Comparison of ENCODE assay signal across 22 mouse cellular contexts in the genomic region with DNA sequence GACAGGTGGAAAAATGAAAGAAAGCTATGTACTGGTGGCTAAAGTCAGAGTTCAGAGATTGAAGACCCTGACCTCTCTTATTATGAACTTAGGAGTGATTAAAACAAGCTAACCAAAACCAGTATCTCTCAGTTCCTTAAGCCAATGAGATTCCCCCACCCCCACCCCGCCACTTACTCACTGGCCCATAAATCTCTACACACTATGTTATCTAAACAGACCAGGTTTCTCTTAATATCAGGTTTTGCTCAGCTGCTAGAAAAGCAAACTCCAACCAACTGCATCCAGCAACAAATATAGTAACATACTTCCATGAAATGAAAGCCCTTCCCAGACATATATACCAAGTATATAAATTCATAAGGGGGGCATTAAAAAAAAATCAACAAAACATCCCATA.
DNase-seq lines count a peak whose midpoint lies in the region; ATAC-seq and TF ChIP-seq lines count a peak whose summit lies in the region.
"Had no signal": no experiment of that assay in that cellular context is flagged by ENCODE, and none has a peak within 500 bp of the region (broad histone marks: within the 10 kb centered on the region; RNA-seq: fewer than 3 reads in every experiment).

No protein-coding gene starts in this region.

- H3K9me3 ChIP-seq in kidney, embryonic 15.5 days (replicated peaks) = no peaks in the 10 kb centered on the region
- H3K9me3 ChIP-seq in CH12.LX (replicated peaks; ENCODE audit: low read length) = no peaks in the 10 kb centered on the region
- H3K9me3 ChIP-seq in intestine, embryonic 14.5 days (ENCODE audit: control insufficient read depth, low read length) = no peaks in the 10 kb centered on the region
- H3K9me3 ChIP-seq in liver, postnatal 0 days (ENCODE audit: low read length) = no peaks in the 10 kb centered on the region
- H3K9me3 ChIP-seq: heart, embryonic 15.5 days; midbrain, embryonic 13.5 days; neural tube, embryonic 12.5 days had no signal

- no peaks in the 10 kb centered on the region for H3K36me3 ChIP-seq in kidney, embryonic 15.5 days
- H3K36me3 ChIP-seq in CH12.LX (replicated peaks in 1 of 2; ENCODE audit: control insufficient read depth in 1 of 2, insufficient read depth in 1 of 2, low read length in 1 of 2) = no peaks in the 10 kb centered on the region
- H3K36me3 ChIP-seq in intestine, embryonic 14.5 days (ENCODE audit: control insufficient read depth, insufficient read depth, low read length) = no peaks in the 10 kb centered on the region
- H3K36me3 ChIP-seq in liver, postnatal 0 days (replicated peaks; ENCODE audit: insufficient read depth, low read length) = no peaks in the 10 kb centered on the region
- H3K36me3 ChIP-seq: heart, embryonic 15.5 days; midbrain, embryonic 13.5 days; neural tube, embryonic 12.5 days had no signal

- TF ChIP-seq POLR2A in CH12.LX (IDR thresholded peaks at IDR 0.05; ENCODE audit: low read depth, low read length) = no peak

- H3K79me2 ChIP-seq in CH12.LX (replicated peaks; ENCODE audit: control insufficient read depth, extremely low read depth, insufficient read depth, poor library complexity, severe bottlenecking) = peaks cover 51% of the 10 kb centered on the region

- TF ChIP-seq EP300 in CH12.LX (IDR thresholded peaks at IDR 0.05; ENCODE audit: low read length) = no peak
- TF ChIP-seq EP300 in liver, postnatal 0 days (IDR thresholded peaks at IDR 0.05; ENCODE audit: low read depth) = no peak

- 0 out of 2 replicates have a peak overlapping the region, but pooled peaks have one; percentile 45 for H3K27ac ChIP-seq in kidney, embryonic 15.5 days
- no peak overlapping the region for H3K27ac ChIP-seq in CH12.LX (ENCODE audit: insufficient read depth, low read depth)
- no peak overlapping the region for H3K27ac ChIP-seq in intestine, embryonic 14.5 days (ENCODE audit: low read depth)
- H3K27ac ChIP-seq in liver, postnatal 0 days (ENCODE audit: low read depth) = peak overlapping the region; percentile 44; the same call in 1 of the 2 replicates
- H3K27ac ChIP-seq: heart, embryonic 15.5 days; midbrain, embryonic 13.5 days; neural tube, embryonic 12.5 days had no signal

- 6% methylated on average over 1 of the region's 1 CpGs for WGBS in kidney, embryonic 15.5 days
- 36% methylated on average over 1 of the region's 1 CpGs for whole genome bisulfite sequencing in intestine, embryonic 14.5 days
- 47% methylated on average over 1 of the region's 1 CpGs for whole genome bisulfite sequencing in liver, postnatal 0 days (ENCODE audit: insufficient replicate concordance)

- dilution Hi-C loops in CH12.LX (cut with MboI; ENCODE audit: extremely low pct_ligation_motif_present, extremely low pct_unique_long_range_greater_than_20kb, low sequenced_read_pairs) = no loop called here

- H3K4me1 ChIP-seq in kidney, embryonic 15.5 days = peaks cover 71% of the 10 kb centered on the region
- peaks cover 3 to 56% of the 10 kb centered on the region in 2 experiments for H3K4me1 ChIP-seq in CH12.LX (ENCODE audit: control insufficient read depth in 1 of 2, insufficient read depth in 2 of 2)
- peaks cover 36% of the 10 kb centered on the region for H3K4me1 ChIP-seq in intestine, embryonic 14.5 days (replicated peaks; ENCODE audit: control insufficient read depth, insufficient read depth, low read length)
- H3K4me1 ChIP-seq in liver, postnatal 0 days (ENCODE audit: insufficient read depth) = peaks cover 29% of the 10 kb centered on the region

- H3K4me3 ChIP-seq in kidney, embryonic 15.5 days (replicated peaks) = no peak overlapping the region
- peak overlapping the region in 2 of 3 experiments; percentile 80 to 90 for H3K4me3 ChIP-seq in CH12.LX (replicated peaks in 1 of 3; ENCODE audit: low read depth in 2 of 3, low read length in 2 of 3, poor library complexity in 1 of 3)
- H3K4me3 ChIP-seq in intestine, embryonic 14.5 days (ENCODE audit: low read depth, low read length) = no peak overlapping the region
- H3K4me3 ChIP-seq in liver, postnatal 0 days (ENCODE audit: low read depth, low read length) = peak overlapping the region; percentile 56
- H3K4me3 ChIP-seq: heart, embryonic 15.5 days; midbrain, embryonic 13.5 days; neural tube, embryonic 12.5 days had no signal

- H3K9ac ChIP-seq in kidney, embryonic 15.5 days = no peak overlapping the region
- H3K9ac ChIP-seq in CH12.LX (ENCODE audit: insufficient read depth, low read depth) = peak overlapping the region; percentile 54; the same call in 1 of the 2 replicates
- no peak overlapping the region for H3K9ac ChIP-seq in intestine, embryonic 14.5 days (ENCODE audit: low read length)
- H3K9ac ChIP-seq in liver, postnatal 0 days (replicated peaks) = no peak overlapping the region
- H3K9ac ChIP-seq: heart, embryonic 15.5 days; lung, embryonic 14.5 days; midbrain, embryonic 13.5 days; neural tube, embryonic 12.5 days had no signal

- ATAC-seq in kidney, embryonic 15.5 days (replicated peaks; ENCODE audit: low FRiP score) = no peak
- ATAC-seq in intestine, embryonic 14.5 days (replicated peaks; ENCODE audit: low FRiP score, low TSS enrichment, low read depth) = no peak
- ATAC-seq in liver, postnatal 0 days = no peak
- ATAC-seq: forebrain, embryonic 16.5 days; midbrain, embryonic 13.5 days had no signal

- no peak for TF ChIP-seq CTCF in CH12.LX (conservative IDR thresholded peaks at IDR 0.05 in 1 of 2, IDR thresholded peaks at IDR 0.05 in 1 of 2; ENCODE audit: low read depth in 2 of 2, low read length in 2 of 2)
- no peak for TF ChIP-seq CTCF in liver, postnatal 0 days (IDR thresholded peaks at IDR 0.05; ENCODE audit: low read depth)

- in situ Hi-C loops in CH12.LX (cut with MboI; ENCODE audit: low pct_ligation_motif_present, low pct_unique_long_range_greater_than_20kb, low sequenced_read_pairs) = no loop called here

- intact Hi-C loops in gastrocnemius, postnatal 14 days (cut with DNase I; ENCODE audit: low total_unique reads) = no loop called here
- intact Hi-C loops in left cerebral cortex, postnatal 10 days (cut with DNase I) = no loop called here
- intact Hi-C loops in left cerebral cortex, postnatal 14 days (cut with DNase I) = no loop called here

- peak overlapping the region; percentile 71 for H3K4me2 ChIP-seq in kidney, embryonic 15.5 days
- peak overlapping the region; percentile 100; the same call in 1 of the 2 replicates for H3K4me2 ChIP-seq in CH12.LX (ENCODE audit: insufficient read depth, low read depth, poor library complexity, severe bottlenecking)
- peak overlapping the region; percentile 67 for H3K4me2 ChIP-seq in intestine, embryonic 14.5 days (ENCODE audit: low read length)
- peak overlapping the region; percentile 71 for H3K4me2 ChIP-seq in liver, postnatal 0 days (ENCODE audit: low read depth, low read length)
- H3K4me2 ChIP-seq: lung, embryonic 14.5 days; midbrain, embryonic 13.5 days; neural tube, embryonic 12.5 days had no signal

- no peak for DNase-seq in kidney, adult 9 months
- no peak for DNase-seq in CH12.LX (ENCODE audit: extremely low read depth)
- DNase-seq in intestine, embryonic 14.5 days (ENCODE audit: low spot score) = no peak
- DNase-seq in liver, postnatal 0 days = no peak
- DNase-seq in gastrocnemius, postnatal 14 days = no peak
- no peak for DNase-seq in left cerebral cortex, postnatal 10 days (ENCODE audit: extremely low spot score in 1 of 2, low spot score in 2 of 2)
- no peak for DNase-seq in left cerebral cortex, postnatal 14 days (ENCODE audit: low spot score in 2 of 2)
- DNase-seq: adrenal gland, postnatal 36 days; cerebellum, adult 11-12 months; cerebellum, postnatal 25 days; embryo, embryonic 11 days; gastrocnemius, postnatal 36 days; kidney, postnatal 4 days; lung, embryonic 14.5 days; lung, postnatal 4 days; right cerebral cortex, adult 18-20 months; thymus, postnatal 4 days had no signal

- no peaks in the 10 kb centered on the region for H3K27me3 ChIP-seq in kidney, embryonic 15.5 days
- H3K27me3 ChIP-seq in CH12.LX (replicated peaks) = no peaks in the 10 kb centered on the region
- H3K27me3 ChIP-seq in intestine, embryonic 14.5 days (replicated peaks; ENCODE audit: control insufficient read depth, insufficient read depth, low read length) = no peaks in the 10 kb centered on the region
- H3K27me3 ChIP-seq in liver, postnatal 0 days (ENCODE audit: insufficient read depth, low read length) = no peaks in the 10 kb centered on the region
- H3K27me3 ChIP-seq: heart, embryonic 15.5 days; midbrain, embryonic 13.5 days; neural tube, embryonic 12.5 days had no signal

- no peak for TF ChIP-seq RAD21 in CH12.LX (IDR thresholded peaks at IDR 0.05; ENCODE audit: low read depth, low read length)

TF ChIP-seq in CH12.LX, 34 proteins besides CTCF, POLR2A, EP300 and RAD21:
- TF ChIP-seq SMC3 (IDR thresholded peaks at IDR 0.05; ENCODE audit: low read depth, low read length) (no peak), CHD2 (IDR thresholded peaks at IDR 0.05; ENCODE audit: low read length) (peak; percentile 58), IRF4 (IDR thresholded peaks at IDR 0.05; ENCODE audit: low read depth, low read length) (0 out of 2 replicates have a peak, but pooled peaks have one; percentile 23)

Comparison
In these comparisons a context has a peak if more than half of its experiments do, and no peak if none do; other contexts are left out.
1. H3K27ac ChIP-seq: peak in kidney, embryonic 15.5 days (single experiment) and liver, postnatal 0 days (single experiment); none in CH12.LX (single experiment) and intestine, embryonic 14.5 days (single experiment).
2. H3K4me3 ChIP-seq: peak in CH12.LX (2 of 3) and liver, postnatal 0 days (single experiment); none in kidney, embryonic 15.5 days (single experiment) and intestine, embryonic 14.5 days (single experiment).
3. Peak in every context shown above with its lines, with median percentiles within 50 percentile points of each other: H3K4me2 ChIP-seq.